Mouse (Mus musculus) heart, embryonic 10.5 days (tissue): ENCODE results near the gene Pon3. TPM values are rescaled to one million over a fixed set of nuclear protein-coding genes. Genes with fewer than 3 reads are reported as not detected.
"Not testable (repeated sequence)": the region's sequence is repeated elsewhere in the genome, so short reads cannot be mapped to it uniquely, and the experiment has no call there.

Source experiments
- DNase-seq: peaks from one replicate; pipeline ENCODE4 v3.0.0-alpha.2; 2017; ENCODE audit warnings: low spot score
- H3K27ac ChIP-seq: fragments of 300-500 bp; sonication (generic); 2 replicates; pipeline ENCODE4 v1.5.1; 2016; ENCODE audit warnings: mild to moderate bottlenecking
- H3K27me3 ChIP-seq: fragments of 300-500 bp; sonication (generic); 2 replicates; pipeline ENCODE4 v1.6.1; 2016; ENCODE audit warnings: mild to moderate bottlenecking; ENCODE audit not compliant: poor library complexity, insufficient read depth, severe bottlenecking
- H3K36me3 ChIP-seq: fragments of 300-500 bp; sonication (generic); 2 replicates; pipeline ENCODE4 v1.6.1; 2016; ENCODE audit warnings: mild to moderate bottlenecking, moderate library complexity
- H3K4me1 ChIP-seq: fragments of 300-500 bp; sonication (generic); 2 replicates; pipeline ENCODE4 v1.6.1; 2016; ENCODE audit warnings: mild to moderate bottlenecking
- H3K4me3 ChIP-seq: fragments of 300-500 bp; sonication (generic); 2 replicates; pipeline ENCODE4 v1.5.1; 2016; ENCODE audit warnings: mild to moderate bottlenecking, moderate library complexity
- H3K9me3 ChIP-seq: fragments of 300-500 bp; sonication (generic); 2 replicates; pipeline ENCODE4 v1.6.1; 2016; ENCODE audit warnings: mild to moderate bottlenecking, moderate library complexity
- WGBS: fragments of 180-500 bp; shearing (Covaris S2); methylation state at CpG from one replicate; pipeline ENCODE4 v1.1.7; 2016; 5-methylcytosine and 5-hydroxymethylcytosine counted together
- polyA plus RNA-seq: library from polyadenylated mRNA; unstranded; fragments of >200 nt; fragmentation: Nextera tagmentation; extraction: Ambion mirVana; gene quantifications from 2 replicates; pipeline ENCODE4 v1.2.1, GENCODE M21; 2016

The Pon3 gene
- polyA plus RNA-seq, 1 experiment from 2014 or later, result 24.6 TPM

- H3K27ac ChIP-seq, result no peak overlapping the region
- no peak for DNase-seq
- WGBS, result 92% methylated on average over 8 of the region's 8 CpGs
Measured at GRCm38 (mm10) chr6:5236843-5237371, 19.2 kb downstream of the Pon3 start.

GRCm38 (mm10) chr6:5234563-5234962, 21.5 kb downstream of the Pon3 start:
- no peaks in the 10 kb centered on the region for H3K4me1 ChIP-seq
- DNase-seq, result no peak
- H3K36me3 ChIP-seq, result peaks cover 10% of the 10 kb centered on the region; the same call in 1 of the 2 replicates
- no peaks in the 10 kb centered on the region for H3K27me3 ChIP-seq
- H3K9me3 ChIP-seq, result no peaks in the 10 kb centered on the region
- 69% methylated on average over 3 of the region's 3 CpGs for WGBS
- H3K27ac ChIP-seq, result no peak overlapping the region
- no peak overlapping the region for H3K4me3 ChIP-seq

More at GRCm38 (mm10) chr6:5236843-5237371, 19.2 kb downstream of the Pon3 start:
- H3K9me3 ChIP-seq, result no peaks in the 10 kb centered on the region
- no peak overlapping the region for H3K4me3 ChIP-seq
- H3K4me1 ChIP-seq, result no peaks in the 10 kb centered on the region
- no peaks in the 10 kb centered on the region for H3K27me3 ChIP-seq
- peaks cover 8% of the 10 kb centered on the region; the same call in 1 of the 2 replicates for H3K36me3 ChIP-seq

- WGBS, result 92% methylated on average over 1 of the region's 1 CpGs
- no peak overlapping the region for H3K4me3 ChIP-seq
Measured at GRCm38 (mm10) chr6:5233812-5234211, 22.3 kb downstream of the Pon3 start.

GRCm38 (mm10) chr6:5232022-5232421, 24.1 kb downstream of the Pon3 start:
- DNase-seq, result no peak
- H3K4me1 ChIP-seq, result no peaks in the 10 kb centered on the region
- H3K27me3 ChIP-seq, result no peaks in the 10 kb centered on the region
- WGBS, result 82% methylated on average over 4 of the region's 4 CpGs
- H3K27ac ChIP-seq, result no peak overlapping the region
- no peaks in the 10 kb centered on the region for H3K9me3 ChIP-seq
- H3K36me3 ChIP-seq, result peaks cover 11% of the 10 kb centered on the region; the same call in 1 of the 2 replicates
- no peak overlapping the region for H3K4me3 ChIP-seq

More at GRCm38 (mm10) chr6:5233812-5234211, 22.3 kb downstream of the Pon3 start:
- H3K27ac ChIP-seq, result no peak overlapping the region
- DNase-seq, result no peak
- H3K27me3 ChIP-seq, result no peaks in the 10 kb centered on the region
- no peaks in the 10 kb centered on the region for H3K4me1 ChIP-seq
- no peaks in the 10 kb centered on the region for H3K9me3 ChIP-seq
- peaks cover 6% of the 10 kb centered on the region; the same call in 1 of the 2 replicates for H3K36me3 ChIP-seq

DNA sequence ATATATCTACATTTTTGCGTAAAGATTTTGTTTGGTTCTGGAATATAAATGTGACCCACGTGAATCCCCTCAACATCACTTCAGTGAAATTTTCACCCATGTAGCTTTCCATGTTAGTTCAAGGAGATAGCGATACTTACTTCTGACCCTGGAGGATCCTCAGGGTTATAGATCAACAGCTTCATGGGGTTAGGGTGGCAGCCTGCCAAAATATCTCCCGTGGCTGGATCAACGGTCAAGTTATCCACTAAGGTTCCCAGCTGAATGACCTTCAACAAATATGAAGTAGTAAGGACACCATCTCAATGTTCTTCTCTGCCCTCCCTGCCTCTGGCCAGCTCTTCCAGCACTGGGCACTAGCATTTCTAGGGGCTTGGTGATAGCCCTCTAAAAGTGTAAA, 25.8 kb downstream of the Pon3 start:
- H3K27ac ChIP-seq, result no peak overlapping the region
- H3K27me3 ChIP-seq, result no peaks in the 10 kb centered on the region
- no peak overlapping the region for H3K4me3 ChIP-seq
- H3K9me3 ChIP-seq, result no peaks in the 10 kb centered on the region
- DNase-seq, result no peak
- H3K4me1 ChIP-seq, result no peaks in the 10 kb centered on the region
- peaks cover 8% of the 10 kb centered on the region; the same call in 1 of the 2 replicates for H3K36me3 ChIP-seq
- WGBS, result 87% methylated on average over 5 of the region's 5 CpGs

DNA sequence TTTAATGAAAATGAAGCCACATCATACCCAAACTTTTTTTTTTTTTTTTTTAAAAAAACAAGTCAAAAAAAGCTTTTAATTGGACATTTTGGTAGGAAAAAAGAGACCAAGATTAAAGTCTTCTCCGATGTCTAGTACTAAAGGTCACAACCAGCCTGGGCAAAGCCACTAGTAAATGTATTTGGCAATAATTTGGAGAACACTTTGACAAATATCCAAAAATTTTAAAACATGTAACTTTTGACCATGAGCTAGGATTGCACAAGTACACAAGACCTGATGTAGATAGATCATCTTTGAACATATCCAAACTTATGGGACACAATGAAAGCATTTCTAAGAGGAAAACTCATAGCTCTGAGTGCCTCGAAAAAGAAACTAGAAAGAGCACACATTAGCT, 32.5 kb downstream of the Pon3 start:
- DNase-seq, H3K27ac ChIP-seq, H3K27me3 ChIP-seq, H3K4me1 ChIP-seq, H3K9me3 ChIP-seq, H3K4me3 ChIP-seq, H3K36me3 ChIP-seq: not testable (repeated sequence)
- 87% methylated on average over 2 of the region's 2 CpGs for WGBS

DNA sequence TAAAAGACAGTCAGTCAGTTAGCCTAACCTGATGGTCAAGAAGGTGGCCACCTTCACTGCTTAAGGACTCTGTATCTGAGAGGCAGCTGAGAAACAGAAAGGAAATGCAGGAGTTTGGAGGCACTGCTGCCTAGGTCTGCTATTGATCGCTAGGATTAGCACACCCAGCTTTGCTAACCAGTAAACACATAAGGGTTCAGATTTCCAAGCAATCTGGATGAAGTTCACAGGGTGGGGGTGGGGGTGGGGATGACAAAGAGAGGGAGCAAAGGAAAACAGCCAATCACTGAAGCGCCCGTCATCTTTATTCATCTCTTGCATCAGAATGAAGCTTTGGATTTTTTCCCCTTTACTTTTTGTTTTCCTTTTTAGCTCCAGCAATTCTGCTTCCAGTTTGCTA, 34.0 kb downstream of the Pon3 start:
- no peaks in the 10 kb centered on the region for H3K27me3 ChIP-seq
- H3K36me3 ChIP-seq, result peaks cover 2% of the 10 kb centered on the region; the same call in 1 of the 2 replicates
- H3K4me3 ChIP-seq, result no peak overlapping the region
- H3K9me3 ChIP-seq, result no peaks in the 10 kb centered on the region
- DNase-seq, result no peak
- 74% methylated on average over 3 of the region's 3 CpGs for WGBS
- H3K27ac ChIP-seq, result no peak overlapping the region
- H3K4me1 ChIP-seq, result no peaks in the 10 kb centered on the region

GRCm38 (mm10) chr6:5218190-5218589, 37.9 kb downstream of the Pon3 start:
- Histone ChIP-seq H3K4me1 (no peaks in the 10 kb centered on the region), H3K9me3 (no peaks in the 10 kb centered on the region), H3K36me3 (peaks cover 6% of the 10 kb centered on the region), H3K27me3 (no peaks in the 10 kb centered on the region), H3K27ac (no peak overlapping the region), H3K4me3 (no peak overlapping the region)
- WGBS, result 83% methylated on average over 4 of the region's 4 CpGs
- no peak for DNase-seq

DNA sequence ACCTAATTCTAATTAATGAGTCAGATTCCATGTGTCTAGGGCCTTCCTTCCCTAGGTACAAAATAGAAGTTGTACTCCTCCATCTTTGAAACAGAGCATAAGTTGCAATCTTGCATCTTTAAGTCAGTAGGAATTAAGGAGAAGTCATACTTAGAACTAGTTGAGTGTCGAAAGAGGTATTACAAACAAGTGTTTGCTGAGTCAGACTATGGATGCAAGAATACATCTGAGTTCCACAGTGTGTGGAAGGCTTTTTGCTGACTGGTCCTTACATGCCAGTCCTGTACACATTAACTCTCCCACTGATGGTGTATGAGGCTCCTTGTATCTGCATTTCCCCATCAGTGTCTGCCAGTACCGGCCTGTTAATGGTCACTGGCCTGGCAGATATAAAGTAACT, 48.3 kb downstream of the Pon3 start:
- H3K27ac ChIP-seq, result no peak overlapping the region
- no peak overlapping the region for H3K4me3 ChIP-seq
- H3K27me3 ChIP-seq, result no peaks in the 10 kb centered on the region
- H3K9me3 ChIP-seq, result no peaks in the 10 kb centered on the region
- no peaks in the 10 kb centered on the region for H3K36me3 ChIP-seq
- DNase-seq, result no peak
- H3K4me1 ChIP-seq, result no peaks in the 10 kb centered on the region
- WGBS, result 87% methylated on average over 2 of the region's 2 CpGs

- no peaks in the 10 kb centered on the region for H3K36me3 ChIP-seq
- no peaks in the 10 kb centered on the region for H3K9me3 ChIP-seq
- 82% methylated on average over 3 of the region's 3 CpGs for WGBS
- H3K4me1 ChIP-seq, result no peaks in the 10 kb centered on the region
- no peak for DNase-seq
- H3K27ac ChIP-seq, result no peak overlapping the region
- no peaks in the 10 kb centered on the region for H3K27me3 ChIP-seq
- no peak overlapping the region for H3K4me3 ChIP-seq
Measured at GRCm38 (mm10) chr6:5199916-5200315, 56.2 kb downstream of the Pon3 start.

- Histone ChIP-seq H3K4me3 (no peak overlapping the region), H3K36me3 (no peaks in the 10 kb centered on the region), H3K27me3 (no peaks in the 10 kb centered on the region), H3K9me3 (no peaks in the 10 kb centered on the region), H3K27ac (no peak overlapping the region), H3K4me1 (no peaks in the 10 kb centered on the region)
- 76% methylated on average over 8 of the region's 8 CpGs for WGBS
- no peak for DNase-seq
Measured at GRCm38 (mm10) chr6:5199376-5199905, 56.6 kb downstream of the Pon3 start.

GRCm38 (mm10) chr6:5198590-5198989, 57.5 kb downstream of the Pon3 start:
- no peaks in the 10 kb centered on the region for H3K9me3 ChIP-seq
- H3K4me1 ChIP-seq, result peaks cover 7% of the 10 kb centered on the region; the same call in 1 of the 2 replicates
- H3K4me3 ChIP-seq, result no peak overlapping the region
- H3K27ac ChIP-seq, result no peak overlapping the region
- 89% methylated on average over 5 of the region's 5 CpGs for WGBS
- no peak for DNase-seq
- no peaks in the 10 kb centered on the region for H3K27me3 ChIP-seq
- H3K36me3 ChIP-seq, result no peaks in the 10 kb centered on the region

DNA sequence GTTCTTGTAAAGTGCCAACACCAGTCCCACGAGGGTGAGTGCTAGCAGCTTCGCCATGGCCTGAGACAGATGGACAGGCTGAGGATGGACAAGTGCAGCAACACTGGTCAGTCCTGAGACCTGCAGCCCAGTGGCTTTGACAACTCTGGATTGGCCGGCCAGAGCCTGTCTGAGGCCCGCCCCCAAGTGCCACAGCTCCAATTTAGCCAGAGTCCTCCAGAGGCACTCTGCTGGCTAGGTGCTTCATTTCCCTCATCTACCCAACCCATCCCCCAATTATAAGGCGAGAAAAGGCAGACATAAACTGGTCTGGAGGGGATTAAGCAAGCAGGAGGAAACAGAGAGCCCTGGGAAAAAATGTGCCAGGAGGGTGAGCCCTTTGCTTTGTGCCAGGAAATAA, 62.4 kb downstream of the Pon3 start, which contains the start of gene Pon1:
TSS of gene Pon1 (minus strand) at position 254 of the 400 bp plus-strand sequence.
- WGBS, result 39% methylated on average over 5 of the region's 5 CpGs
- DNase-seq, result no peak
- Histone ChIP-seq H3K36me3 (no peaks in the 10 kb centered on the region), H3K4me1 (peaks cover 10% of the 10 kb centered on the region; the same call in 1 of the 2 replicates), H3K9me3 (no peaks in the 10 kb centered on the region), H3K4me3 (no peak within 1 kb of the TSS), H3K27ac (no peak within 1 kb of the TSS), H3K27me3 (no peaks in the 10 kb centered on the region)

DNA sequence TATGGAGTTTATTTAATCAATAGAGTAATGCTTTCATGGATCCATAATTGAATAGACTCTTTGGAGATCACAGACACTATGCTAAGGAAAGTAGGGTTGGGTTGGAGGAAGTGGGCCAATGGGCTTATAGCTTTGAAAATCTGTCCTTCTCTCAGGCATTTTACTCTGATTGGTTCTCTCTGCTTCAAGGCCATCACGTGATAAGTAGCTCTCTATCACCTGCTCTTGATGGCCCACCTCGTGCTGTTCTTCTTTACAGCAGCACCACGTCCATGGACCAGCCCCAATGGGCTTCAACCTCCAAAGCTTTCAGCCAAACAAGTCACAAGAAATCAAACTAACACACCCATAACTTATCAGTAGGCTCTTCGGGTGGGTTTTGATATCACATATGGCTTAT, 65.3 kb downstream of the Pon3 start:
- H3K9me3 ChIP-seq, result no peaks in the 10 kb centered on the region
- H3K27me3 ChIP-seq, result no peaks in the 10 kb centered on the region
- H3K36me3 ChIP-seq, result no peaks in the 10 kb centered on the region
- H3K4me3 ChIP-seq, result no peak overlapping the region
- H3K4me1 ChIP-seq, result peaks cover 10% of the 10 kb centered on the region; the same call in 1 of the 2 replicates
- no peak overlapping the region for H3K27ac ChIP-seq
- 66% methylated on average over 4 of the region's 4 CpGs for WGBS
- no peak for DNase-seq
